Mouse (Mus musculus) CH12.LX (cell line): ENCODE results near the gene Arl15.

Source experiments
- ELF1 ChIP-seq: IDR thresholded peaks from 2 replicates; pipeline ENCODE4 v1.6.1; 2014; ENCODE audit warnings: low read depth, mild to moderate bottlenecking, inconsistent platforms, low read length, improper control_type of control experiment
- EP300 ChIP-seq: IDR thresholded peaks from 2 replicates; pipeline ENCODE4 v1.6.1; 2011; ENCODE audit warnings: low read length, improper control_type of control experiment

GRCm38 (mm10) chr13:113869212-113870205, 75.2 kb downstream of the Arl15 start:
- TF ChIP-seq ELF1 (no peak), EP300 (no peak)
